Mouse (Mus musculus) CD4-positive naive resting alpha-beta T cell, adult 76 days (primary cell): Measurements from ENCODE around the gene Rgsl1. TPM values are rescaled to one million over a fixed set of nuclear protein-coding genes. Genes with fewer than 3 reads are reported as not detected.

Experiments used
- total RNA-seq: library from RNA; stranded (reverse); gene quantifications from one replicate; pipeline ENCODE4 v1.2.4, GENCODE M21; 2023

Gene Rgsl1
- not detected for total RNA-seq

GRCm38 (mm10) chr1:153844042-153844441, at the start of gene Rgsl1:
Gene Rgsl1 (minus strand): TSS chr1:153844142.

DNA sequence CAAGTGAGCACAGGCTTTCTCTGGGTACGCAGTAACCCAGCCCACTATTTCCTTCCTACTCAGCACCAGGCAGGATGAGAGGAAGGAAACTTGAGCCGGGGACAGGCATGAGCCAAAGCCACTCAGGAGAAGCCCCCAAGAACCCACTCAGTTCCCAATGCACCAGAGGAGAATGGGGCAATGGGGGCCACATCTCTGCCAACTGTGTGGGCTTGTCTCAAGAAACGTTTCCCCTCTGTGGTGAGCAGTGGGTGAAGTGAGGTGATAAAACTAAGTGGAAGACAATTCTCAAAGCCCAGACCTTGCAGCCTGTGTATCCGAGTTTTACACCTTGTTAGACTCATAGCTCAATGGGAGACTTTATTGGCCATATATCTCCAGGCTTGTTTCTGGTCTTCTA, 47.5 kb upstream of the Rgsl1 start, which contains the start of gene Teddm1a:
Gene Teddm1a, plus strand, starts transcription at position 301 of the 400 bp plus-strand sequence.

DNA sequence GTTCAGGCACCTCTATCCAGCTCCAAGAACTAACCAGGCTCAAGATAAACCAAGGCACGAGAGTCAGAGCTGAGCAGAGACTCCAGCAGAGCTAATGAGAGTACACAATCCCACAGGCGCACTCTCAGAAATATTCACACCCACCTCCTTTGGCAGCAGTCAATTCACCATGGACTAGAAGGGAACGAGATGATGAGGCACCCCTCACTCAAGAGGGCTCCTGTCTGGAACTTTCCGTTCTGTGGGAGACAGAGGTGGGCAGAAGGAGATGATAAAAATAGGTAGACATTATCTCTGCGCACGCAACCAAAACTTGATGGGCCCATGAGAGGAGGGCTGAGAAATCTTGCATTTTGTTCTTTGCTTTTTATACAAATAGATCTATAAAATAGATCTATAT, 30.1 kb upstream of the Rgsl1 start, which contains the start of gene Teddm1b:
Gene Teddm1b, plus strand, starts transcription at position 301 of the 400 bp plus-strand sequence.

DNA sequence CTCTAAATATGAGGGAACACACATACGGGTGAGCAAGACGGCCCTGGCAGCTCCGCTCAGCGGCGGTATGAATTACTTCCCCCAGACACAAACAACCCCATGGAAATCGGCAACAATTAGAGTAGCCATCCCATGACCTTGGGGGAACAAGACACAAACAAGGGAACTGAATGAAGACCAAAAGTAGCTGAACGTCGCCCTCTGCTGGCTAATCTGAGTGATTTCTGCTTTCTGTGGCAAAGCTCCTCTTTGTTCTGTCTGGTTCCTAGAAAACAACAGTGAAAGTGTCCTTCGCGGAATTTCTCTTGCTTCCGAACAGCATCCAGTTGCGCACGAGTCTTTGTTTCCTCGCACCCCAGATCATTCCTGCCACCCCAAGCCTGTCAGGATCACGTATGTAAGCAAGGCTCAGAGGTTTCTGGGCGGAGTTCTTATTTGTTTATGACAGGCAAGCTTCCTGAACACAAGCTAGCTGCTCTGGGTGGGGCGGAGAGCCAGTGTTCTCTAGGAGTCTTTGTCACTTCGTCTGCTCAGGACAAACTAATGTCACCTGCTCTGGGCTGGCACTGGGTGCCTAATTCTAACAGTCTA, 94.6 kb downstream of the Rgsl1 start, which contains the start of gene Rnasel:
Gene Rnasel, plus strand, starts transcription at position 216 of the 591 bp plus-strand sequence.

GRCm38 (mm10) chr1:153740145-153740544, 103.8 kb downstream of the Rgsl1 start, which contains the start of gene Rgs16:
Gene Rgs16 (plus strand): TSS chr1:153740349.

Other genes starting within 250 kb of the Rgsl1 start
- not detected for gene Rgs8, start 191.1 kb downstream of the Rgsl1 start, total RNA-seq
- 10.1 TPM for gene Rgs16, start 103.8 kb downstream of the Rgsl1 start, total RNA-seq
- gene Rnasel, start 94.7 kb downstream of the Rgsl1 start, total RNA-seq: 27.2 TPM
- gene Teddm1b, start 30.2 kb upstream of the Rgsl1 start, total RNA-seq: not detected
- gene Teddm1a, start 47.6 kb upstream of the Rgsl1 start, total RNA-seq: not detected
- 109 TPM for gene Glul, start 55.8 kb upstream of the Rgsl1 start, total RNA-seq
- gene Teddm2, start 56.1 kb upstream of the Rgsl1 start, total RNA-seq: 1.6 TPM